Mouse (Mus musculus) small intestine, adult 2 months (tissue): ENCODE measurements around the gene 2310011J03Rik.

Source experiments
- CTCF ChIP-seq: fragments of 200-500 bp; IDR thresholded peaks from 2 replicates; pipeline ENCODE4 v1.5.1; 2012; ENCODE audit warnings: low read depth, mild to moderate bottlenecking, control low read depth, inconsistent platforms, low read length, moderate library complexity, mixed read lengths; ENCODE audit not compliant: insufficient replicate concordance, insufficient read length; ENCODE audit errors: extremely low read depth
- POLR2A ChIP-seq: fragments of 200-500 bp; IDR thresholded peaks from 2 replicates; pipeline ENCODE4 v1.6.1; 2012; ENCODE audit warnings: low read depth, mild to moderate bottlenecking, control low read depth, inconsistent platforms, low read length, moderate library complexity

DNA sequence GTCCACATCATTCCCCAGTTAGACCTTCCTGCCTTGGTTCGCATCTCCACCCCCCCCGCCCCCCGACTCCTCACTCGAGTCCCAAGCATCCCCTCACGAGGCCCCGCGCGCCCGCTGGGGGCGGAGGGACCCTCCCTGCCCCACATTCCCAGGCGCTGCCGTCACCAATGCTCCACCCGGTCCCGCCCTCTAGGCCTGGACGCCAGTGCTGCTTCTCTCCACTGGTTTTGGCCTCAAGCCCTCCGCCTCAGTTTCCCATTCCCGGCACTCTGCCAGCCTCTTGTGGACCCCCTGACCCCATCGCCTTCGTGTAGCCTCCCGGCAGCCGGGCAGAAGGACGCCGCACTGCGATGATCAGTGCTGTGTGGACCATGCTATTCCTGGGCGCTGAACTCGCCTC is 28.6 kb upstream of the 2310011J03Rik start:
- TF ChIP-seq CTCF (no peak), POLR2A (no peak)
